Mouse (Mus musculus) embryo, embryonic 10.5 days (tissue): ENCODE results near the gene Lce3c.

Experiments used
- DNase-seq: peaks from one replicate; pipeline ENCODE4 v3.0.0-alpha.2; 2015; ENCODE audit warnings: low spot score

Lce3c gene

DNA sequence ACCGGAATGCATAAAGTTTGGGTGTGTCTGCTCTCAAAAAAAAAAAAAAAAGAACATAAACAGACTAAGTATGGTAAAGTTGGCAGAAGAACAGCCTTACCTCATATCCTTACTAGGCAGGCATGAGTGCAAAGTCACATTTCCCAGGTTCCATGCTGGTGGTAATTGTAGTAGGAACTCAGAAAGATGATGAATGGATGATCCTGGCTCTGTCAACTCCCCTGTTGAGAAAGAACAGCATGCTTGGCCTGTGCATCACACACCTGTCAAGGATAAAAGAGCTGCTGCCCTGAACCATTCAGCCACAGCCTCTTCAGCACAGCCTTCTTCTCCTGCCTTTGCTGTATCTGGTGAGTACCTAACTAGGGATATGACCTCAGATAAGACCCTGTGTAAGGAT, at the start of gene Lce3c:
TSS of gene Lce3c (plus strand) at position 301 of the 400 bp plus-strand sequence.
- no peak for DNase-seq

DNA sequence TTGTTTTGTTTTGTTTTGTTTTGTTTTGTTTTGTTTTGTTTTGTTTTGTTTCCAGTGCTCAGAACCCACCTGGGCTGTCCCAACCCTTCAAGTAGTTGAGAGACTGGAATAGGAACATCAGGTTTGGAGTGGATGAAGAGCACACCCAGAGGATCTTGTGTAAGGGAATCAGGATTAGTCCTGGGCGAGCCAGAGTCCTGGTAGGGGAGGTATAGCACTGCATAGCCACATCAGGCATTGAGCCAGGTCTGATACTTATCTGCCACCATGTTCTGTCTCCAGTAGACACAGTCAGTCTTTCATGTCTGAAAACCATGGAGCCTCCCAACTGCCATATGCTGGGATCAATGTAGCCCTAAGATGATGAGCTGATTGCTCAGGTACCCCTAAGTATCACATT, 49.8 kb upstream of the Lce3c start:
- no peak for DNase-seq

DNA sequence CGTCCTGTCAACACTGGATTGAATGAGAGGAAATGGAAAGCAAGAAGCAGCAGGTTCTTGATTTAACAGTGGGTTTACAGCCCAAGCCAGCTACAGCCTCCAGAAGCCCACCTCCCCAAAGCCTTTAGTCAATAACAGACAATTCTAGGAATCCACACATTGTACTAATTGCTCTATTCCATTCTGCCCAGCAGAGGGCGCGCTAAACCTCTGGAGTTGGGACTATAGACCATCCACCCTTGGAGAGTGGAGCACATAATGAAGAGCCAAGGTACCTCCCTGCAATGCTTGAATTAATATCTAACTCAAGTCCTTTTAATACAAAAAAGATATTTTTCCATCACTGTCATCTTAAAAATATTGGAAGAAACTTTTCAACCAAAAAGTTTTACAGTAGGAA, 41.3 kb upstream of the Lce3c start:
- DNase-seq: peak; percentile 70

DNA sequence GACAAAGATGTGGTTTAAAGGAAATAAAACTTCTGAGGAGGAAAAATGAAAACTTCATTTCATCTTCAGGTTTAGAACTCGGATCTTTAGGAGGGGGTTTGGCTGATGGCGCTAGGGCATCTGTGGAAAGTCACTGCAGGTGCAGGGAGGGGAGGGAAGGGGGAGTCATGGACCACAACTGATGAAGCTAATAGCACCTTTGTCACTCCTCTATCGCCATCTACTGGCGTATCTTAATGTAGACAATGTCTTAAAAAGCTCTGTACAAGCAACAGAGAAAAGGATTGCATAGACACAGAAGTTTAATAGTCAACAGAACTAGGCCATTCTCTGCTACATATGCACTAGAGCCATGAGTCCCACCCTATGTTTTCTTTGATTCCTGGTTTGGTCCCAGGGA, 40.6 kb upstream of the Lce3c start:
- peak; percentile 66 for DNase-seq

DNA sequence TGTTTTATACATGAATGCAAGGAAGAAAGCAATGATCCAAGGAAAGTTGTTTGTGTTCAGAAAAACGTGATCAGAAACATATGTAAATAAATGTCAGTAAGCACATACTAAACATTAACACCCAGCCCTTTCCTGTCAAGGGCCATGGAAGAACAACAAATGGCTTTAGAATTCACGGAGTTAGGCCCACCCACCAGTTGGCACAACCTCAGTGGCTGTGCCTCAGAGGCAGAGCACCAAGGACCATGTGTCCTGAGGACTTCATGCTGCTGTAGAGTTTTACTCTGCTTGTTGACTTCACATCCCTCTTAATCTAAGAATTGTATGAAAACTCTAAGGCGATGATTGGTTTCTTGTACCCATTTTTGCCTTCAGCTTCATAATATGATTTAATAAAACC, 39.1 kb upstream of the Lce3c start:
- DNase-seq: no peak

DNA sequence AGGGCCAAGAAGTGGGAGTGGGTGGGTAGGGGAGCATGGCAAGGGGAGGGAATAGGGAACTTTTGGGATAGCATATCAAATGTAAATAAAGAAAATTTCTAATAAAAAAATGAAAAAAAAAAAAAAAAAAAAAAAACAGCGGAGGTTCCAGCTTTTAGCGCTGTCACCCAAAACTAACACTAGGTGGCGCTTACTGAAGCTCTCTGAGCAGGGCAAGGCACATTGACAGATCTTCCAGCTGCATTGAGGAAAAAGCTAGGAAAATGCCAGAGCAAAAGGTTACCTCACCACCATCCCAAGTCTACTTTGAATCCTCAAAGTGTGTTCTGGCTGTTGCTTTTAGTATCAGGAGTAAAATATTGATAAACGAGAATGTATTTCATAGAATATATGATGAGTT, 36.7 kb upstream of the Lce3c start:
- DNase-seq: peak; percentile 65

DNA sequence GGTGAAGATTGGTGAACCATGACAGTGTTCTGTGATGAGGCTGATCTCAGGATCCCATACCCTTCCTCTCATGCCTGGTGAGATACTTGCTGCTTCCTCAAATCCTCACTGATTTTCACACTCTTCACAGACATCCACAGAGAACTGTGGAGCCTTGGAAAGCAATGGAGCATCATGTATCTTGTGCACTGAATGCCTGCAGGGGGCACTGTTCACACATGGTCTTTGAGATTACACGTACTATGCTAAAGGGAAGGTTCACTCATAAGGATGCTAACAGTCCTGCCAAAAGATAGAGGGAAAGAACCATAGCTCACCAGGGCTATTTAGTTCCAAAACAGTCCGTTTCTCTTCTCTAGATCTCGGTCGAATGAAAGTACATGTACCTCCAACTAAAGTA, 23.9 kb upstream of the Lce3c start:
- peak; percentile 63 for DNase-seq

DNA sequence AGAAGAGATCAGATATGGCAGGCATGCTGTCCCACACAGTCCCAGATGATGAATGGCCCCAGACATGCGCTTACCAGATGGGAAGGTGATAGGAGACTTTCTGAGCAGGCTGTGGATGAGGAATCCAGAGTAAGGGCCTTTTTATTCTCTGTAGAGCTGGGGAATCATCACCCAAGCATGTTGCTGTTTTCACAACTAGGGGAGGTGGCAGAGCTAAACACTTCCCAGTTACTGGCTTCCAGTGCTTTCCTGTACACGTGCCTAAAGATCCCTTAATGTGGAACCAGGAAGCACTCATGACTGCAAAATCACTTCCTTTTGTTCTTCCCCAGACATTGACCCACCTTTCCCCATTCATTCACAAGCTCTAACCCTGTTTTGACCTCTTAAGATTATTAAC, 18.2 kb upstream of the Lce3c start, which contains the start of gene Lce3a:
TSS of gene Lce3a (minus strand) at position 101 of the 400 bp plus-strand sequence.
- no peak for DNase-seq

DNA sequence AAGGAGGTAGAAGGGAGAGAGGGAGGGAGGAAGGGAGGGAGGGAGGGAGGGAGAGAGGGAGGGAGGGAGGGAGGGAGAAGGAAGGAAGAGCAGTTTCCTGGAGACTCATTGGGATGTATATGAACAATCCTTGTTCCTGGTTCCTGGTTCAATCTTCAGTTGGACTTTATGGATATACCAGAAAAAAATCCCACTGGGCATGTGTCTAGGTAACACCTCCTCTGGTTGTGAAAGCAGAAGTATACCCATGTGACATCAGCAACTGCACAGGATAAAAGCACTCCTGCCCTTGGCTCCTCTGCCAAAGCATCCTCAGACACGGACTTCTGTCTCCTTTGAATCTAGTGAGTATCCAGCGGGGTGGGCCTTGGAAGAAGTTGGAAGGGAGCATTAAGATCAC, 11.6 kb upstream of the Lce3c start, which contains the start of gene Lce3b:
TSS of gene Lce3b (plus strand) at position 301 of the 400 bp plus-strand sequence.
- DNase-seq: no peak

DNA sequence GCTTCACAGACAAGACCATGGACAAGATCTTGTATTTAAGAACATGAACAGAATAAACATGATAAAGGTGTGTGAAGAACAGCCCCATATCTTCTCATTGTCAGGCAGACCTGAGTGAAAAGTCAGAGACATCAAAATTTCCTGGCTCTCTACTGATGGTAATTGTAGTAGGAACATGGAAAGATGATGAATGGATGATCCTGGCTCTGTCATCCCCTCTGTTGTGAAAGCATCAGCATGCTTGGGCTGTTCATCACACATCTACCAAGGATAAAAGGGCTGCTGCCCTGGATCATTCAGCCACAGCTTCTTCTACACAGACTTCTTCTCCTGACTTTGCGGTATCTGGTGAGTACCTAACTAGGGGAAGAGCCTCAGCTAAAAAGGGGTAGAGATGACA, 12.8 kb downstream of the Lce3c start, which contains the start of gene Lce3d:
TSS of gene Lce3d (plus strand) at position 301 of the 400 bp plus-strand sequence.
- DNase-seq: no peak

DNA sequence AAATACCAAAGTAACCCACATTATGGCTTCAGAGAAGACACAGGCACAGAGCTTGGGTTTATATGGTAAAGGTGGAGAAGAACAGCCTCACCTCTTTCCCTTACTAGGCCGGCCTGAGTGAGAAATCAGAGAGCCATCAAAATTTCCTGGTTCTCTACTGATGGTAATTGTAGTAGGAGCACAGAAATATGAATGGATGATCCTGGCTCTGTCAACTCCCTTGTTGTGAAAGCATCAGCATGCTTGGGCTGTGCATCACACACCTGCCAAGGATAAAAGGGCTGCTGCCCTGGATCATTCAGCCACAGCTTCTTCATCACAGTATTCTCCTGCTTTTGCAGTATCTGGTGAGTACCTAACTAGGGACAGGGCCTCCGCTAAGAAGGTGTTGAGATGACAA, 22.5 kb downstream of the Lce3c start, which contains the start of gene Lce3e:
TSS of gene Lce3e (plus strand) at position 301 of the 400 bp plus-strand sequence.
- no peak for DNase-seq

DNA sequence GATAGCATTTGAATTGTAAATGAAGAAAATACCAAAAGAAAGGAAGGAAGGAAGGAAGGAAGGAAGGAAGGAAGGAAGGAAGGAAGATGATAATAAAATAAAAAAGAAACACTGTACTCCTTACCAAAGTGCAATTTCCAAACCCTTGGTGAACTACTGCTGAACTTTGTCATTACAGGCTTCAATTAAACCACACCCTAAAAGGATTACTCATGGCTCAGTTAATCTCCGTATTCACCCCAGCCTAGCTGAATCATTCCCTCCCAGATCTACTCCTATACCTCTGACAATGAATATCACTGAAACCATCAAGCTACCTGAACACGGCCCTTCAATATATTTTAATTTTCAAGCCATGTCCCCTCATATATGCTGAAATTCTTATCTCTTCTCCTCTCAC, 34.2 kb downstream of the Lce3c start:
- no peak for DNase-seq

DNA sequence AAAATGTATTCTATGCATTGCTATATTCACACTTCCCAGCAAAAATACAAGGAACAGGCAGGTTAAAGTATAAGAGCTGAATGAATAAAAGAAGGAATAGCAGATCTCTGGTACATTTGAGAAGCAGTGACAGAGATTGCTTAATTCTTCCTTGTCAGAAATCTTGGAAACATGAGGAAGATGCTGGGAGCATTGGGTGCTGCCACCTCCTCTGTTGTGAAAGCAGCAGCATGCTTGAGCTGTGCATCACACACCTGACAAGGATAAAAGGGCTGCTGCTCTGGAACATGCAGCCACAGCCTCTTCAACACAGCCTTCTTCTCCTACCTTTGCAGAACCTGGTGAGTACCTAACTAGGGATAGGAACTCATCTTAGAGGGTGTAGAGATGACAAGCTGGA, 47.6 kb downstream of the Lce3c start, which contains the start of gene Lce3f:
TSS of gene Lce3f (plus strand) at position 301 of the 400 bp plus-strand sequence.
- DNase-seq: no peak
